Mouse (Mus musculus) right cerebral cortex, postnatal 4 days (tissue): ENCODE measurements around the gene Prr12.

Experiments used
- DNase-seq: peaks from one replicate; pipeline ENCODE4 v3.0.0-alpha.2; 2022

The Prr12 gene

DNA sequence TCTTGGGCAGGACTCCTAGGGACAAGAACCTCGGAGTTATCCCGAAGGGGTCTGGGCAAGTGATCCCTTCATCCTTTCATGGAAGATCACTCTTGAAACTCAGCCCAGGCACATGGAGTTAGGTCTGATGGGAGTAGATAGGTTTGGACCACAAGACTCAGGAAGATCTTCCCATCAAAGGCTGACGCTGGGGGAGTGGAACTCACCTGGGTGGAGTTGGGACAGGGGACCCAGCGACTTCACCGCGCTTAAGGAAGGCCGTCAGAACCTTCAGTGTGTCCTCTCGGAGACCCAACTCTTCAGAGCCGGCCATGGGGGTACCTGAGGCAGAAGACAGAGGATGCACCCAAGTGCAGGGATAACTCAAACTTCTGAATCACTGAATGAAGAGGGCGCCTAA is 56.0 kb downstream of the Prr12 start:
- no peak for DNase-seq

DNA sequence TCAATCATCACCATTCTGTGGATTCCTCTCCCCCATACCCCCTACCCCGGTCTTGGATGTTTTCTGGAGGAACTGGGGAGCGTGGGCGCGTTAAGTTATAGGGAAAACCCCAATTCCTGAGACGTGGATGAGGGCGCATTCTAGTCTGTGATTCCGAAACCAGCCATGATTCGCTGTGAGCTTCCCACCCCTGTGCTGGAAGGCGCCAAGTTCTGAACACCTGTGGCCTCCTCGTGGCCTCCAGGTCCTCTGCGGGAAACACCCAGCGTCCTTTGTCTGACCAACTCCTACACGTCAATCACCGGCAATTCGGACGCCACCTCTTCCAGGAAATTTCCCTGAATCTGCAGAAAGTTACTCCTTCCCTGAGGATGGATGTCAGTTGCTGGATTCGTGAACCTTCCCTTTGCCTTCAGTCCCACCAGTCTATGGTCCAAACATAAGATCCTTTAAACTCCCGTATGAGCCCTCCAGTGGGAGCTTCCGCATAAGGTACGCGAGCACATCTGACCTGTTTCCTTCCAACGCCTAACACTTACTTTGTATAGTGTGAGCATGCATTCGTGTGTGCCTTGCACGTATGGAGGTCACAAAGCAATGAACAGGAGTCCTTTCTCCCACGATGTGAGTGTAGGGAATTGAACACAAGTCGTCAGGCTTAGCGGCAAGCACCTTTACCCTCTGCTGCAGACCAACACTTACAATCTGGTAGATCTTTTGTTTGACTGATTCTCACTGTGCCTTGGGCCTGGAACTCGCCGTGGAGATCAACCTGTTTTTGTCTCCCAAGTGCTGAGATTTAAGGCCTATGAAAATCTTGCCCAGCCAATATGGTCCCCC is 65.6 kb downstream of the Prr12 start:
- no peak for DNase-seq

DNA sequence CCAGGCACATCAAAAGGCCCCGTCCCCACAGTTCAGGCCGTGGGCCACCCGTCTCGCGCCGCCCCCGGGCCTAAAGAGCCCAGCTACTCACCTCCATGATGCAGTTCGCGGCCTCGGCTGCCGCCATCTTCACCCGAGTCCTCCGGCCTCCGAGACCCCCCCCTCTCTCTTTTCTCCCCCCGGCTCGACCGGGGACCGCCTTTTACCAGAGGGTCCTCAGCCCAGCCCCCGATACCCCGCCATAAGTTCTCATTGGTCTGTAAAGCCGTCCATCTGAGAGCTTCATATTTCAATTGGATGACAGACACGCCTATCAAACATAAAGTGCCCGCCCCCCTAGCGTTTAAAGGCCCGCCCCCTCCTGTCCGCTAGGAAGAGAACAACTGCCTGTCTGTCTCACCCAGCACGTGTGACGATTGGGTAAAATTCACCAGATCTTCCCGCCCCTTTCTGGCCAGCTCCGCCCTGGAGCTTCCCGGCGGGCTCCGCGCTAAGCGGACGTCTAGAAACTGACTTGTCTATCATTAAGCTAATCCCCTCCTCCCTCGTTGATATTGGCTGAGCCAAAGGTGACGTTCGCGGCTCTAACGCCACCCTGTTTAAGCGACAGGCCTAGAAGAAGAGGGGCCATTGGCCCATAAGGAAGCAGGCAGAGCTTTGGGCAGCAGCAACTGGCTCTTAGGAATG is 66.3 kb downstream of the Prr12 start, which contains the start of gene Prmt1:
TSS of gene Prmt1 (minus strand) at position 377 of the 687 bp plus-strand sequence.
- peak; percentile 87 for DNase-seq

DNA sequence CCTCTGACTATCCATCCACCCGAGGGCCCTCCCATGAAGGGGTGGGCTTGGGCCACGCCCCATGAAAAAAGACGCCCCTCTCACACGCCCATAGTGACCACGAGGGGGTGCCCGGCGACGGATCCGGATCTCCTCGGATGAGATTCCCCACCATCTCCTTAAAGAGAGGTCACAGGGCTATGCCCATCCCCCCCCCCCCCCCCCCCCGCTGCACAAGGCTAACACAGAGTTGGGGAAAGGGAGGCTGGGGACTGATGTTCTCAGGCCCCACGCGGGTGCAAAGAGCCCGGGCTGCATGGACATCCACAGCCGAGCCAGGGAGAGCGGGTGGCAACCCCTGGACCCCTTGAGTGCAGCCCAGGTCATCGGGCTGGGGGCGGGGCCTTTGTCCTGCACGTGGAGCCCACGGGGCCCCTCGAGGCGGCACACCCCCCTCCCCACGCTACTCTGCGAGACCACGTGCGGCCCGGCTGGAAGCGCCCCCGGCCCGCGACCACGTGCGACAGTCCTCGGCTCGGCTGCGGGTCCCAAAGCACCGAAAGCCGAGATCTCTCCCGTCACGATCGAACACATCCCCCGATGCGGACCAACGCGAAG is 67.0 kb downstream of the Prr12 start:
- peak; percentile 71 for DNase-seq

DNA sequence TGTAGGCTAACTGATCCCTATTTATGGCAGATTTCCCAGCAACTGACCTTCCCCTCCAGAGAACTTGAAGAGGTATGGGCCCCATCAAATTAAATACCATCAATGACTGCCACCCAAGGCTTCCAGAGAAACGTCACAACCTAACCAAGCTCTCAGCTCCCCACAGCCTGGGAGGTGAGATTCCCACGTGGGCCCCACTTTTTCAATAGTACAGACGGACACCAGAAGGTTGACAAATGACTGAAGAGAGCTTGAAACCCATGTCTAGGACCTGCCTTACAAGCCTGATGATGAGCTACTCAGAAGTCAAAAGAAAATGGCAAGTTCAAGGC is 67.9 kb downstream of the Prr12 start:
- DNase-seq, result no peak

DNA sequence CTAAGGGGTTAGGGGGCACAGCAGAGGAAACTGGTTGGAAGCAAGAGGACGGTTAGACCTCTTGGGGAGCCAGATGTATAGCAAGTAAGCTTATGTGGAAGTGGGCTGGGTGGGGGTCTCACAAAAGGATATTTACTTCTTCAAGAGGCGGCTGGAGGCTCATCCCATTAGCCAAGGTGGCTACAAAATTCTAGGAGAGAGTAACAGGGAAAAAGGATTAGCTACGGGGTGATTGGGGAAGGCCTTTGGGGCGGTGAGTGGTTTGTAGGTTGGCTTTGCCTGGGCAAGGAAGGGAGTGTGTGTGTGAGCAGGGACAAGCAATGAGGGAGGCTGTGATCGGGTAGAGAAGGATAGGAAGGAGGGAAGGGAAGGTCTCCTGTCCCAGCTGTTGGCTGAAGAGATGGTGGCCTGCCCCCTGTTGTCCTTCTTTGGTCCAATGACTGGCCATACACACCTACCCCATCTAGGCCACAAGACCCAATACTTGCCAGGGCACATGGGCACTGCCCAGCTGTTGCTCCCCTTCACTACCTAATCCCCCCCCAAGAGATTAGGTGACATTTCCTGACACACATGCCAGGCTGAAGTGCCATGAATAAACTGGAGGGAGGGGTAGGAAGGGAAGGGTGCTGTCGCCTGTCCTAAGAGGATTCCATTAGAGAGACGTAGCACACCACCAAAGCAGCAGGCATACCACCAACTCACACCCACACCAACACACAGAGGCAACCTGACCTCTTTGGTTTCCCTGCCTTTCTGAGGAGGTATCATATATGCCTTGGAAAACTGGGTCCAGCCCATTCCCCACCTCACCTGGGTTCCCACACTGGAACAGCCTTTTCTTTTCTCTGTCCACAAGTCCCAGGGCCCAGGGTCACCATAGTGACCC is 68.5 kb downstream of the Prr12 start:
- no peak for DNase-seq

DNA sequence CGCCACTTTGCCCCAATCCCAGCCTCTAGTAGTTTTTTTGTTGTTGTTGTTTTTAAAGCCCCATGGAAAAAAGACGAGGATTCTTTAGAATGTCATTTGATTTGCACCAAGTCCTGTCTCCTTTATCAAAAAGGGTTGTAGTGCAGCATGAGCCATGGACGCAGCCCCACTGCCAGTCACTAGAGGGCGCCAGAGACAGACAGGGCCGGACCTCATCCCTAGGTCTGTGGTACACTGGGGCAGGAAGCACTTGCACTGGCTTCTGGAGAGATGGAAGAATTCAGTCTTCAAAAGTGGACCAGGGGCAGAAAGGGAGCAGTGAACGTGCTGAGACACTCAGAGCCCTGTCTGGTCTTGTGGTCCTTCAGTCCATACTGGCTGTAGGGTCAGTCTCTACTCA is 69.6 kb downstream of the Prr12 start:
- peak; percentile 82 for DNase-seq

DNA sequence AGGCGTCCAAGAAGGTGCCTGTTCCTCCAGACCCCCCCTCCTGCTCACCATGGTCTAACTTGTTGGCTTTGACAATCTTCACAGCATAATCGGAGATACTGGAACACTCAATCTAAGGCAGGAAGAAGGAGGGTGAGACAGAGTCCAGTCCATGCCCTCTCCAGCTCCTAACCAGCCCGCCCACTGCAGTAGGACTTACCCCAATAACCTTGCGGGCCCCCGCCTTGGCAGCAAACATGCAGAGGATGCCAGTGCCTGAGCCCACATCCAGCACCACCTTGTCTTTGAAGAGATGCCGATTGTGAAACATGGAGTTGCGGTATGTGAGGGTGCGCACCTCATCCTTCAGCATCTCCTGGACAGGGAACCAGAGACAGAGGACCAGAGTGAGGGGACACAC is 71.1 kb downstream of the Prr12 start:
- no peak for DNase-seq

DNA sequence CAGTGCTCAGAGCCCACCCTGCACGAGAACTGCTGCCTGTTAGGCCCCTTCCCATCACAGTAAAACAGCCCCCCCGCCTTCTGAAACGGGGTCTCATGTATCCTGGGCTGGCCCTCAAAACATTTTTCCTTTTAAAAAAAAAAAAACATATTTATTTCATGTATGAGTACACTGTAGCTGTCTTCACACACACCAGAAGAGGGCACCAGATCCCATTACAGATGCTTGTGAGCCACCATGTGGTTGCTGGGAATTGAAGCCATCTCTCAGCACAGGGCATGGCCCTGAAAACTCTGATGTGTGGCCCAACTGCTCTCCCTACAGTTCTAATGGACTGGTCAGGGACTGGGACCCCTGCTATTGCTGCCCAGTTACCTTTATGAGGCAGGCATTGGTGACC is 74.4 kb downstream of the Prr12 start:
- no peak for DNase-seq
